Mouse (Mus musculus): ENCODE data around the gene Mcam. TPM values are rescaled to one million over a fixed set of nuclear protein-coding genes. Genes with fewer than 3 reads are reported as not detected.
"Not testable (repeated sequence)": the region's sequence is repeated elsewhere in the genome, so short reads cannot be mapped to it uniquely, and the experiment has no call there.

The Mcam gene
- polyA plus RNA-seq, 1 experiment from 2014 or later = 13.2 TPM

- 11% methylated on average over 8 of the region's 8 CpGs for WGBS
- Histone ChIP-seq H3K36me3 (ENCODE audit: control insufficient read depth, insufficient read depth, low read length) (peaks cover 5% of the 10 kb centered on the region), H3K4me1 (ENCODE audit: control insufficient read depth, insufficient read depth, low read length) (peaks cover 26% of the 10 kb centered on the region), H3K9me3 (ENCODE audit: control insufficient read depth, low read length) (no peaks in the 10 kb centered on the region), H3K27ac (replicated peaks; ENCODE audit: low read depth, low read length) (peak within 1 kb of the TSS; percentile 0), H3K4me2 (ENCODE audit: low read length) (peak within 1 kb of the TSS; percentile 44), H3K4me3 (replicated peaks; ENCODE audit: low read depth, low read length) (0 out of 2 replicates have a peak within 1 kb of the TSS, but pooled peaks have one; percentile 1), H3K9ac (replicated peaks; ENCODE audit: low read length) (0 out of 2 replicates have a peak within 1 kb of the TSS, but pooled peaks have one; percentile 20), H3K27me3 (ENCODE audit: control insufficient read depth, insufficient read depth, low read length) (no peaks in the 10 kb centered on the region)
- peak; percentile 34; the same call in 1 of the 2 replicates for ATAC-seq (ENCODE audit: low FRiP score, low TSS enrichment)
- DNase-seq = peak; percentile 66
Observed at GRCm38 (mm10) chr9:44107110-44107509, 27.2 kb upstream of the Mcam start, which contains the start of gene C1qtnf5. Gene C1qtnf5 (plus strand): TSS chr9:44107245.

- peaks cover 26% of the 10 kb centered on the region for H3K4me1 ChIP-seq (ENCODE audit: control insufficient read depth, insufficient read depth, low read length)
- peaks cover 5% of the 10 kb centered on the region for H3K36me3 ChIP-seq (ENCODE audit: control insufficient read depth, insufficient read depth, low read length)
- H3K9ac ChIP-seq (replicated peaks; ENCODE audit: low read length) = 0 out of 2 replicates have a peak overlapping the region, but pooled peaks have one; percentile 20
- no peaks in the 10 kb centered on the region for H3K9me3 ChIP-seq (ENCODE audit: control insufficient read depth, low read length)
- ATAC-seq (ENCODE audit: low FRiP score, low TSS enrichment) (peak; percentile 28), DNase-seq (peak; percentile 65)
- H3K4me2 ChIP-seq (ENCODE audit: low read length) = peak overlapping the region; percentile 44
- no peaks in the 10 kb centered on the region for H3K27me3 ChIP-seq (ENCODE audit: control insufficient read depth, insufficient read depth, low read length)
- H3K4me3 ChIP-seq (replicated peaks; ENCODE audit: low read depth, low read length) = 0 out of 2 replicates have a peak overlapping the region, but pooled peaks have one; percentile 1
- WGBS = 22% methylated on average over 25 of the region's 25 CpGs
- no peak overlapping the region; the same call in 1 of the 2 replicates for H3K27ac ChIP-seq (replicated peaks; ENCODE audit: low read depth, low read length)
Observed at GRCm38 (mm10) chr9:44107557-44108179, 26.6 kb upstream of the Mcam start.

- 80% methylated on average over 31 of the region's 31 CpGs for WGBS
- no peak for DNase-seq
- no peaks in the 10 kb centered on the region for H3K9me3 ChIP-seq (ENCODE audit: control insufficient read depth, low read length)
- no peak for ATAC-seq (ENCODE audit: low FRiP score, low TSS enrichment)
- no peak overlapping the region for H3K4me3 ChIP-seq (replicated peaks; ENCODE audit: low read depth, low read length)
- no peak overlapping the region for H3K27ac ChIP-seq (replicated peaks; ENCODE audit: low read depth, low read length)
- H3K27me3 ChIP-seq (ENCODE audit: control insufficient read depth, insufficient read depth, low read length) = no peaks in the 10 kb centered on the region
- peaks cover 5% of the 10 kb centered on the region for H3K36me3 ChIP-seq (ENCODE audit: control insufficient read depth, insufficient read depth, low read length)
- H3K4me2 ChIP-seq (ENCODE audit: low read length) = peak overlapping the region; percentile 44
- 0 out of 2 replicates have a peak overlapping the region, but pooled peaks have one; percentile 6 for H3K9ac ChIP-seq (replicated peaks; ENCODE audit: low read length)
- H3K4me1 ChIP-seq (ENCODE audit: control insufficient read depth, insufficient read depth, low read length) = peaks cover 26% of the 10 kb centered on the region
Observed at GRCm38 (mm10) chr9:44108269-44109055, 25.8 kb upstream of the Mcam start.

GRCm38 (mm10) chr9:44109360-44110095 lies 24.7 kb upstream of the Mcam start:
- DNase-seq (peak; percentile 86), ATAC-seq (ENCODE audit: low FRiP score, low TSS enrichment) (no peak)
- no peaks in the 10 kb centered on the region for H3K9me3 ChIP-seq (ENCODE audit: control insufficient read depth, low read length)
- 0 out of 2 replicates have a peak overlapping the region, but pooled peaks have one; percentile 6 for H3K9ac ChIP-seq (replicated peaks; ENCODE audit: low read length)
- H3K4me2 ChIP-seq (ENCODE audit: low read length) = peak overlapping the region; percentile 21
- 0 out of 2 replicates have a peak overlapping the region, but pooled peaks have one; percentile 5 for H3K4me3 ChIP-seq (replicated peaks; ENCODE audit: low read depth, low read length)
- 38% methylated on average over 9 of the region's 9 CpGs for WGBS
- no peaks in the 10 kb centered on the region for H3K27me3 ChIP-seq (ENCODE audit: control insufficient read depth, insufficient read depth, low read length)
- peaks cover 5% of the 10 kb centered on the region for H3K36me3 ChIP-seq (ENCODE audit: control insufficient read depth, insufficient read depth, low read length)
- H3K27ac ChIP-seq (replicated peaks; ENCODE audit: low read depth, low read length) = no peak overlapping the region
- peaks cover 26% of the 10 kb centered on the region for H3K4me1 ChIP-seq (ENCODE audit: control insufficient read depth, insufficient read depth, low read length)

GRCm38 (mm10) chr9:44111909-44112308 lies 22.4 kb upstream of the Mcam start:
- ATAC-seq (ENCODE audit: low FRiP score, low TSS enrichment); DNase-seq; H3K9me3 ChIP-seq (ENCODE audit: control insufficient read depth, low read length); H3K9ac ChIP-seq (replicated peaks; ENCODE audit: low read length); H3K4me2 ChIP-seq (ENCODE audit: low read length); H3K27me3 ChIP-seq (ENCODE audit: control insufficient read depth, insufficient read depth, low read length); H3K36me3 ChIP-seq (ENCODE audit: control insufficient read depth, insufficient read depth, low read length); H3K27ac ChIP-seq (replicated peaks; ENCODE audit: low read depth, low read length); H3K4me3 ChIP-seq (replicated peaks; ENCODE audit: low read depth, low read length): not testable (repeated sequence)
- 70% methylated on average over 10 of the region's 12 CpGs for WGBS
- H3K4me1 ChIP-seq (ENCODE audit: control insufficient read depth, insufficient read depth, low read length) = peaks cover 26% of the 10 kb centered on the region

GRCm38 (mm10) chr9:44113105-44113789 lies 21.0 kb upstream of the Mcam start, which contains the start of the genes Gm49380 and Rnf26:
Gene Gm49380 (minus strand): TSS chr9:44113500.
Gene Rnf26 (minus strand): TSS chr9:44113517.
- under 1% methylated on average over 51 of the region's 51 CpGs for WGBS
- no peaks in the 10 kb centered on the region for H3K27me3 ChIP-seq (ENCODE audit: control insufficient read depth, insufficient read depth, low read length)
- peak within 1 kb of the TSS; percentile 66 for H3K4me3 ChIP-seq (replicated peaks; ENCODE audit: low read depth, low read length)
- H3K9me3 ChIP-seq (ENCODE audit: control insufficient read depth, low read length) = no peaks in the 10 kb centered on the region
- peaks cover 14% of the 10 kb centered on the region for H3K4me1 ChIP-seq (ENCODE audit: control insufficient read depth, insufficient read depth, low read length)
- peaks cover 5% of the 10 kb centered on the region; the same call in 1 of the 2 replicates for H3K36me3 ChIP-seq (ENCODE audit: control insufficient read depth, insufficient read depth, low read length)
- peak; percentile 96 for ATAC-seq (ENCODE audit: low FRiP score, low TSS enrichment)
- H3K9ac ChIP-seq (replicated peaks; ENCODE audit: low read length) = peak within 1 kb of the TSS; percentile 64
- peak; percentile 97 for DNase-seq
- H3K4me2 ChIP-seq (ENCODE audit: low read length) = peak within 1 kb of the TSS; percentile 54
- no peak within 1 kb of the TSS for H3K27ac ChIP-seq (replicated peaks; ENCODE audit: low read depth, low read length)

- ATAC-seq (ENCODE audit: low FRiP score, low TSS enrichment) = no peak
- 89% methylated on average over 2 of the region's 2 CpGs for WGBS
Observed at GRCm38 (mm10) chr9:44114453-44114852, 19.8 kb upstream of the Mcam start.

GRCm38 (mm10) chr9:44115599-44115998 lies 18.7 kb upstream of the Mcam start:
- 93% methylated on average over 9 of the region's 9 CpGs for WGBS
- no peak overlapping the region for H3K4me2 ChIP-seq (ENCODE audit: low read length)
- ATAC-seq (ENCODE audit: low FRiP score, low TSS enrichment) (no peak), DNase-seq (no peak)
- no peaks in the 10 kb centered on the region for H3K36me3 ChIP-seq (ENCODE audit: control insufficient read depth, insufficient read depth, low read length)
- H3K27me3 ChIP-seq (ENCODE audit: control insufficient read depth, insufficient read depth, low read length) = no peaks in the 10 kb centered on the region
- no peak overlapping the region for H3K4me3 ChIP-seq (replicated peaks; ENCODE audit: low read depth, low read length)
- H3K9ac ChIP-seq (replicated peaks; ENCODE audit: low read length) = no peak overlapping the region
- H3K27ac ChIP-seq (replicated peaks; ENCODE audit: low read depth, low read length) = no peak overlapping the region
- H3K4me1 ChIP-seq (ENCODE audit: control insufficient read depth, insufficient read depth, low read length) = no peaks in the 10 kb centered on the region
- H3K9me3 ChIP-seq (ENCODE audit: control insufficient read depth, low read length) = no peaks in the 10 kb centered on the region

More at GRCm38 (mm10) chr9:44114453-44114852, 19.8 kb upstream of the Mcam start:
- Histone ChIP-seq H3K36me3 (ENCODE audit: control insufficient read depth, insufficient read depth, low read length) (no peaks in the 10 kb centered on the region), H3K27ac (replicated peaks; ENCODE audit: low read depth, low read length) (no peak overlapping the region), H3K27me3 (ENCODE audit: control insufficient read depth, insufficient read depth, low read length) (no peaks in the 10 kb centered on the region), H3K4me2 (ENCODE audit: low read length) (no peak overlapping the region), H3K4me1 (ENCODE audit: control insufficient read depth, insufficient read depth, low read length) (peaks cover 3% of the 10 kb centered on the region), H3K9ac (replicated peaks; ENCODE audit: low read length) (no peak overlapping the region), H3K9me3 (ENCODE audit: control insufficient read depth, low read length) (no peaks in the 10 kb centered on the region), H3K4me3 (replicated peaks; ENCODE audit: low read depth, low read length) (no peak overlapping the region)
- no peak for DNase-seq

All from midbrain, embryonic 14.5 days (tissue).